Mouse (Mus musculus): ENCODE data around the gene Det1.

The Det1 gene

DNA sequence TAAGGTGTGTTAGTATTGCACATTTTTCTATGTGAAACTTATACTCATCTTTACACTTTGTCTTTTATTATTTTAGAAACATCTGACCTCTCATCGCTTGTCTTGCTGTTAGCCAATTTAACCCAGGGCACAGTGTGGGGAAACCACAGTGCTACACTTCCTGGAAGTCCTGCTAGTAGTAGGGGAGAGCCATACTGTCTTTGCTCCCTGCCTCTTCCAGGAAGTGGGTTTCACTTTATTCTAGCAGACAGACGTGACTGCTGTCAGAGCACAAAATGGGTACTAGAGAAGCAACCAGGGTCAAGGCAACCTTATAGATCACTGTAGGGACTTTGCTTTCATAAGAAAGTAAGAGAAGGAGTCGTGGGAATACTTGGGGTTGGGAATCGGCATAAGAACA is 7.0 kb upstream of the Det1 start:
- DNase-seq (ENCODE audit: low spot score), result no peak

DNA sequence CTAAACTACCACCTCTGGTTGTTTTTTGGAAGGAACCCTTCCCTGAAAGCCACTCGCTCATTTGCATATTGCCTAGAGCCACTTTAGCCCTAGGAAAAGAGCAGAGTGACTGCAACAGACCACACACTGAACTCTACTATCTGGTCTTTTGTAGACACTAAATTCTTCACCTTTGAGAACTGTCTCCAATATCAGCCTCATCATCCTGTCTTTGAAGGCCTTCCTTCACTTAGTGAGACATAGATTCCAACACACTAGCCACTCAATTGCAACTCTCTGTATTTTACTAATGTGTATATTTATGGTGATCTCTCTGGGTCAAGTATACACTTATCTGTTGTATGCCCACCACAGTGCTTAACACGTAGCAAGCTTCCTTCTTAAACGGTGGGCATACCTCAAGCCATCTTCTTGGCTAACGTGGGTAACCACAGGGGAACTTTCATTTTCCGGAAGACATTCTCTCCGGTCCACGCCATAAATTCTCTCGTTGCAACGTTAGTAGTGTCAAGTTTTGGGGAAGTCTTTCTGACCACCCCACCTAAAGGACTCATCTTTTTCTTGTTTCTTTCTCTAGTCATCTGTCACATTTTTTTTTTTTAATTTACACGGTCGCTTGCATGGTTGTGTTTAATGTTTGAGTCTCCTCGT is 872 bp downstream of the Det1 start:
- peak; percentile 36 for DNase-seq (ENCODE audit: low spot score)

DNA sequence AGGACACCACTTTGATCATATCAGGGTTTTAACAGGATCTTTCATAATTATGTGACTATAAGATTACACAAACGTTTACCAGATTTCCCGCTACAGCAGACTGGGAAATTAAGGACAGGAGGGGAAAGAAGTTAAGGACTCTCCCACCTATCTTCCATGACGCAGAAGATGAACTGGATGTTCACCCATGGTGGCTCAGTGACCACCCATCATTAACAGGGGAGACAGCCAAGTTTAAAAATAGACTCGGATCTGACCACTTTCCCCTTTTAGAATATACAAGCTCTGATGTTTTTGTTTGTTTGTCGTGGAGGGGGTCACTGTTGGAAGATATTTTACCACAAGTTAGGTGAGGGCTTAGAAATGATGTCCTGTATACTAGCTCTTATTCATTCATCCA is 5.5 kb downstream of the Det1 start:
- peak; percentile 27 for DNase-seq (ENCODE audit: low spot score)

DNA sequence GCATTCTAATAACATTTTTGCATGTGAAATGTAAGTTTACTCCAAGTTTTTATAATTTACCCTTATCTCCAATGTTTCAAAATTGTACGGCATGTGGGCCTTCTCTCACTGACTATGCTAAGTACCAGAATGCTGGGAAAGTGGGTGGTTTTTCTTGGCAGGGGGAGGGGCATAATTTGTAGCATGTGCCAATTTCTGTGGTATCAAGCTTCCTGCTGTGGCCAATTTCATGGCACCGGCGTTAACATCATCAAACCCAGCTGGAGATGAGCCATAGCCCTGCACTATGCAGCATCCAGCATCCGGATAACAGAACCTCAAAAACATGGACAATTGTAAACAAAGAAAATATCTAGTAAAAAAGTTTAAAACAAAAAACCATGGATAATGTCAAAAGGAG is 9.8 kb downstream of the Det1 start:
- no peak for DNase-seq (ENCODE audit: low spot score)

- DNase-seq (ENCODE audit: low spot score), result no peak
Measured at GRCm38 (mm10) chr7:78835656-78836055, 11.4 kb downstream of the Det1 start.

- no peak for DNase-seq (ENCODE audit: low spot score)
Measured at GRCm38 (mm10) chr7:78827749-78828362, 19.2 kb downstream of the Det1 start.

DNA sequence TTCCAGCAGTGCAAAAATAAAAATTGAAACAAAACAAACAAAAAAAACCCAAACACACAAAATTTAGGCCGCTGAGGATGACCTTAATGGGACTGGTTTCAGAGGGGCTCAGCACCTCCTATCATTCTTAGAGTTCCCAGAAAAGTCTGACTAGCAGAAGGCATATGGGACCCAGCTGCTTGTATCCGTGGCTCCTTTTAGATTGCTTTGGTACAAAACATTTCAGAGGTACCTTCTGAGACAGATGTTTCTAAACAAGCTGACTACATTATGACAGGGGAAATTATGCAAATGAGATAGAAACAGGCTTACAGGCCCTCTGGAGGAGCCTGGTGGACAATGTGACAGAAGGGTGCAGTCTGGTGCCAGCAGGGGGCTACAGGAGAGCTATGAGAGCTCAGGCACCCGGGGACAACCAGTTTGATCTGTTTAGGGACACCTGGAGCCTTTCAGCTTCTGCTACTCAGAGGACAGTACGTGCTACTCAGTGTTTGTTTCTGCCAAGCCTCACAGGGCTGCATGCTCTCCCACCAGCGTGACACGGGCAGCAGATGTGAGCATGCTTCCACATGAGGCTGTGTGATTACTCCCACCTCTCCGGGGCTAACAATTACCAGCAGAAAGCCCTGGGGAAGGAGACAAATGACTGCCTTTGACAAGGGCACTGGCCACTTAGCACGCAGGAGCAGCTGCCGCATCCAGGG is 20.2 kb downstream of the Det1 start:
- DNase-seq (ENCODE audit: low spot score), result peak; percentile 62

- DNase-seq (ENCODE audit: low spot score), result no peak
Measured at GRCm38 (mm10) chr7:78818336-78818735, 28.7 kb downstream of the Det1 start.

DNA sequence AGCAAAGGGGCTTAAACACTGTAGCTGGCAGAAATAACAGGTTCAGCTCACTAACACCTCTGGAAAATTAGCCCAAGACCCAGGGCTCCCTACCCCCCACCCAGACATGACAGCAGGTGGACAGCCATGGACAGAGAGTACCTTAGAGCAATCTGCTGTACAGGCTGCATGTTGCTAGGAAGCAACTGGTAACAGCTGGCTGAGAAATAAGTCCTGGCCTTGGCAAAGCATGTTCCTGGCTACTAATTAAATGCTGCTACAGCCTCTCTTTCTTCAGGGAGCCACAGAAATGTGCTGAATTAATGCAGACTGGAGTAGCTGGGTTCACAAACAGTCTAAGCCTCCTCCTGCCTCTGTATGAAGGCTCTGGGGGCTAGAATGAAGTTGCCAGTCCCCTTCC is 32.3 kb downstream of the Det1 start:
- no peak for DNase-seq (ENCODE audit: low spot score)

- no peak for DNase-seq (ENCODE audit: low spot score)
Measured at GRCm38 (mm10) chr7:78813791-78814190, 33.3 kb downstream of the Det1 start.

DNA sequence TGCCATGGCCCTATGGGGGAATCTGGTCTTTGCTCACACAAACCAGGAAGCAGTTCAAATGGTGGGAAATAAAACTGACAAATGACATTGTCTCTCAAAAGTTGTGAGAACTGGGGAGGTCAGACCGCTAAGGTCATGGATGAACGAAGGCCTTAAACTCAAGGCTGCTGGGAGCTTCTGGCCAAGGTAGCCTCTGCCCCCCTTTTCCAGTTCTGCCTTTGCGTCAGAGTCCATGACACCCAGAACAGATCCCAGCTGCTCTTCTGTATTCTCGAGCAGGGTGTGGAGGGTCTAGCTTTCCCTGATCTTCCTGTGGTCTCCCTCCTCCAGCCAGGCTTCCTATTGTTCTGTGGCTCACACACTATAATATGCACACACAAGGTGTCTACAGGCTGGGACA is 39.9 kb downstream of the Det1 start:
- no peak for DNase-seq (ENCODE audit: low spot score)

DNA sequence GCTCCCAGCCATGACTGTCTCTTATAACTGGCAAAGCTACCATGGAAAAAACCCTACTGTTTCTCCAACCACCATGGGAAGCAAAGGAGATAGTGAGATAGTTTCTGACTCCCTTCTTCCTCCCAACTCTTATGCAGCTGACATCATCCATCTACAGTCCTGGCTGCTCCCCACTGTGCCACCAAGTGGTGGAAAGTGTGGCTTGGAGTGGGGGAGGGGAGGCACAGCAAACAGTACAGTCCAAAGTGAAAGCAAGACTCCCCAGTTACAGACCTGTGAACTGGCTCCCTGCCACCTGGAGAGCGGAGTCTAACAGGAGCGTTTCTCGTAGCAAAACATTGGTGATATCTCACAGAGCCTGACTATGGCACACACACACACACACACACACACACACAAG is 43.2 kb downstream of the Det1 start:
- no peak for DNase-seq (ENCODE audit: low spot score)

DNA sequence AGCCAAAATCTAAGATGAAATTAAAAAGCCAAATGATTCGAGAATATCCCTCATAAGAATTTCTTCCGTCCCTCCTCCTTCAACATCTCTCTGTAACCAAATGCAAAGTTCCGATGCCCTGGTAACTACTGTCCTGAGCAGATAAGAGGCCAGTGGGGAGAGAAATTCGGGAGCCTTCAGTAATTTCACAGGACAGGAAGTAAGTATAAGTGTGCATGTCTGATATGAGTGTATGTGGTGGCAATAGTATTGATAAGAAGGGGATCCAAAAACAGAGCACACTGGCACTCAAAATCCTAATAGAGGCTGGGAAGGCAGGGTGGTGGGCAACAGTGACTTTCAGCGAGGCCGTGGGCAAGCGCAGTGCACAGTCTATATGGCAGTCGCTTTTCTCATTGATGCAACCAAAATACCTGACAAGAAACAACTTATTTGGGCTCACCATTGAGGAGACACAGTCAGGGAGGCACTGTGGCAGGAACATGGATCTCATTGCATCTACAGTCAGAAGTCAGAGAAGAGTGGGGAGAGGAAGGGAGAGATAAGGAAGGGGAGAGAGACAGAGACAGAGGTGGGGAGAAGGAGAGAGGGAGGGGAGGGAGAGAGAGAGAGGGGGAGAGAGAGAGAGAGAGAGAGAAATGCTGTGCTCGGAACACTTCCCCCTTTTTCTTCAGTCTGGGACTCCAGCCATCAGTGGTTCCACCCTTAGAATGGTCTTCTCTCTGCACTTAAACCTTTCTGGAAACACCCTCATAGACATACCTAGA is 47.1 kb downstream of the Det1 start:
- no peak for DNase-seq (ENCODE audit: low spot score)

DNA sequence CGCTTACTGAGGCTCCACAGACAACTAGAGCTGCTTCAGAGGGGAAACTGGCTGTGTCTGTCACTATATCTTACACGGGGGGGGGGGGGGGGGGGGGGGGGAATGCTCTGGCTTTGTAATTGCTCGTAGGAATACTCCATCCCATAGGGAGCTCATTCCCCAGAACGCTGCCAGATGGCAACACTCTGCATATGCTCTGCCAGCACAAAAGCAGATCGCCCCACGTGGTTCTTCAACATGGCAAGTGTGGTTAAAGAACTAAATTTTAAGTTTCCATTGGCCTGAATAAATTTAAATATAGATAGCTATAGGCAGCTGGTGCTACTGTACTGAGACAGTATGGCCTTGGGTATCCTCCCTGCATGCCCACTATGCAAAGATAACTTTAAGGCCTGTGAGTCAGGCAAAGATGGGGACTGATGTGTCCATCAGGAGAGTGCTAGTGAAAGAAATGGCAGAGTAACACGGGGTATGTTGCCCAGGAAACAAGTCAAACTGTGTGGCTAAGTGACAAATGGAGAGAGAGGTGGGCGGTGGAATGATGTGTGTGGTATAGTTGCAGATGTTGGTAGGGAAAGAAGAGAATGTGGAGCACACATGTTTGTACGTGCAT is 49.1 kb downstream of the Det1 start:
- no peak for DNase-seq (ENCODE audit: low spot score)

DNA sequence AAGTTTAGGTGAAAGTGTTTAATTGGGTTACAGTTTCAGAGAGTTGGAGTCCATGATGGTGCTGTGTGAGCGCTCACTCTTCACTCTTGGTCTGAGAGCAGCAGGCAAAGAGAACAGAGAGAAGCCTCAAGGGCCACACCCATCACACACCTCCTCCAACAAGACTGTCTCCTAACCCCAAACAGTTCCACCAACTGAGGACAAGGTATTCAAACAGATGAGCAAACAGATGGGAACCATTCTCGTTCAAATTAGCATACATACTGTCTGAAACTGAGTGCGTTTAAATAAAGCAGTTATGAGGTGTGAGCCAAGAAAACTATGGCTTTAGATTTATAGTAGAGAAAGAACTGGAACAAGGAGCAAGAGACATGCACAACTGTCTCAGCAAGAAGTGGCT is 50.4 kb downstream of the Det1 start:
- DNase-seq (ENCODE audit: low spot score), result no peak

DNA sequence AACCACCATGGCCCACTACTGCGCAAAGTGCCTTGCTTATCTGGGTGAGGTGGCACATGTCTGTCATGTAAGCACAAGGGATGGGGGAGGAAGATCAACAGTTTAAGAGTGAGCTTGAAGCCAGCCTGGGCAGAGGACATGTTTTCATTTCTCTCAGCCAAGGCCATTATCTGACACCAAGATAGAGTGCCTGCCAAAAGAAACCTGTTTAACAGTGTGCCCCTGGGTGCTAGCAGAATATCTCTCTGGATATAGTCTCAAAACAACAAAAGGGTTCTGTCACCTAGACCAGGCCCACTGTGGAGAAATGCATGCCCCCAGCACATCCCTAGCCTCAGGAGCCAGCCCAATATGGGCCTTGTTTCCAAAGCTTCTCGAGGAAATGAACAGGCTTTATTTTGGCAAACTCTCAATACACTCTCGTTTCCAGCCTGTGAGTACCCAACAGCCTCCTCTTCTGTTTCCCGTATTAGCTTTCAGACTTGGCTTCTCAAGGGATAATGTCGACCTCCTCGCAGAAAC is 52.4 kb downstream of the Det1 start:
- DNase-seq (ENCODE audit: low spot score), result no peak

- no peak for DNase-seq (ENCODE audit: low spot score)
Measured at GRCm38 (mm10) chr7:78793895-78794570, 53.0 kb downstream of the Det1 start.

DNA sequence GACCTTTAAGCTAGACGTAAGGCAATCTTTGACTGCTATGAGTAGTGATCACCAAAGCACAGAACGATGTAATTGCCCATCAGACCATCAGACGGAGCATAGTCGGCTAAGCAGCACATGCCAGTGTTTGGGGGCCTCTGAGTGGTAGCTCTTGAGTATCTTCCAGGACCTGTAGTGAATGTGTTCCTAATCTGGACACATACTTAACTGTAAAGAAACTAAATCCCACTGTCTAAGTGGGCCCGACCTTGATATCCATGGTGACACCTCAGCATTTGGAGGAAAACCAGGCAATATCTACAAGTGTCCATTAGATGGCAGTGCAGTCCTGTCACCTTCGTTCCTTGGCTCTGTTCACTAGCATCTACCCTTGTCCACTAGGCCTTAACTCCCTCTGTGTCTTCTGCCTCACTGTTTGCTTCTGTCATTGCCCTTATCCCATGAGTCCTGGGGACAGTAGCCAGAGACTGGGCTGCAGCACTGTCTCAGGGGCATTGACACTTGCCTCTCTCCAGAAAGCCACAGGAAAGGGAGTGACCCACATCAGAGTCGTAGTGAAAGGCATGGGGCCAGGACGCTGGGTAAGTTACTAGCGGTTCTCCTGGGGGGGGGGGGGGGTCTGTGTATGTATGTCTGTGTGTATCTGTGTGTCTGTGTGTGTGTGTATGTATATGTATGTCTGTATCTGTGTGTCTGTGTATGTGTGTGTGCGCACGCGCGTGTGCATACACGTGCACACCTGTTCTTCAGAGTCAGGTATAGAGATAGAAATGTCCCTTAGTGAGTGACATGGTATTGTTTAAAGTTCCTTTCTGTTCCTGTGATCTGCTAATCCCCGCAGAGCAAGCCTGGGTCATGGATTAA is 55.5 kb downstream of the Det1 start:
- peak; percentile 87 for DNase-seq (ENCODE audit: low spot score)

DNA sequence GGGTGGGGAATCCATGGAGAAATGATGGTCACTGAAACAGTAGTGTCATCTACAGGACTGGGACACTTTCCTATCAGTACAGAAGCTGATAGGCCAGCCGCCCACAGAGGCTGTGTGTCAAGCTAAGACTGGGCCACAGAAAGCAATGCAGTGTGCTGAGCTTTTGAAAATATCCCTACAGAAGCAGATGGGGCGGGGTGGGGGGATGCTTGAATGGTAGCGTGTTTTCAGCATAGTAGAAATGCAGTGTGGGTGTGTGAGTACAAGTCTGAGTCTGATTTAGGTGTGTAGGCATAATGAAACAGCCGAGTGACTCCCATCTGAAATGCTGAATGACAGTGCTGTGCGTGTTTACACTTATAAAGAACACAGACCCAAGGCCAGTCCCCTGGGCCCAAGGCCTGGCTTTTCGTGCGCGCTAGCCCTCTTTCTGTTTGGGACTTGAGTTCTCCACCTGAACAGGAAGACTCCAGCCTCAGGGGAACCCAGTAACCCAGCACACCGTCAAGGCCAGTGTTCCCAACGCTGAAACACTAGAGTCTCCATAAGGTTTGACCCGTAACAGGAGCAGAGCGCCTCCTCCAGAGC is 59.2 kb downstream of the Det1 start:
- no peak for DNase-seq (ENCODE audit: low spot score)

DNA sequence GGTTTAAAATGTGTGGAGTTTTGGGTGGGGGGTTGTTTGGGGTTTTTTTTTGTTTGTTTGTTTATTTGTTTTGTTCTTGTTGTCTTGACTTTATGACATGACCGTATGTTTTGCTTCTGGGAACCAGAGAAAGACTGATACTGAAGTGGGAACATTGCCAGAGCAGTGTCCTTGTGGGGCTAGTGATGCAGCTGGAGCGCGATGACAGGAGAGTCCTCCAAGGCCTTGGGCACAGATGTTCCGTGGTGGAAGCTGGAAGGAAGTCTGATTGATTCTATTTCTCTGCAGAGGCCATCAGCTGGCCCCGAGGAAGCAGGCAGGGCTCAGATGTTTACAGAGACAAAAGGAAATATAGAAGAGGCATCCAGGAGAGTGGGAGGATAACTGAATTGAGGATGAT is 61.2 kb downstream of the Det1 start:
- DNase-seq (ENCODE audit: low spot score), result peak; percentile 45

Data from MN1 (cell line).